Mouse (Mus musculus): Measurements from ENCODE around the gene Osgep.
"Not testable (repeated sequence)": the region's sequence is repeated elsewhere in the genome, so short reads cannot be mapped to it uniquely, and the experiment has no call there.

The Osgep gene

DNA sequence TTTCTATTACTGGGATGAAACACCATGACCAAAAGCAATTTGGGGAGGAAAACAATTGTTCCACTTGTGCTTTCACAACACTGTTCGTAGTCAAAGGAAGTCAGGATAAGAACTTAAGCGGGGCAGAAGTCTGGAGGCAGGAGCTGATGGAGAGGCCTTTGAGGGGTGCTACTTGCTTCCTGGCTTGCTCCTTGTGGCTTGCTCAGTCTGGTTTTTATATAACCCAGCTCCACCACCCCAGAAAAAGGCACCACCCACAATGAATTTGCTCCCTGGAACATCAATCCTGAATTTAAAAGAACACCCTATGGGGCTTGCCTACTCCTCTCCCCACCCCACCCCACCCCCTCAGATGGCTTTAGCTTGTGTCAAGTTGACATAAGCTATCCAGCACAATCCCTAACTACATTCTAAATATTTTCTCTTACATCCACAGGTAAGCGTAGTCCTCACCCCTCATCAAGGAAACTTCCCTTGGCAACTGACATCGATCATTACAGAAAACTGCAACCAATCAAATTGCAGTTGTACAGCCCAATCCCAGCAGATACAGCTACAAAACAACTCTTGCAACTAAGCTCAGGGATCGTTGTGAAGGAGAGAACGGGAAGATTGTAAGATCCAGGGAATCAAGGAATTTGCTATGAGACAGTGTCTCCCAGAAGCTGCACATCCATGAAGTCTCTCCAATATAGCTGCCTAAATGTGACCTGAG is 48.3 kb downstream of the Osgep start:
- DNase-seq (ENCODE audit: low spot score) = no peak

DNA sequence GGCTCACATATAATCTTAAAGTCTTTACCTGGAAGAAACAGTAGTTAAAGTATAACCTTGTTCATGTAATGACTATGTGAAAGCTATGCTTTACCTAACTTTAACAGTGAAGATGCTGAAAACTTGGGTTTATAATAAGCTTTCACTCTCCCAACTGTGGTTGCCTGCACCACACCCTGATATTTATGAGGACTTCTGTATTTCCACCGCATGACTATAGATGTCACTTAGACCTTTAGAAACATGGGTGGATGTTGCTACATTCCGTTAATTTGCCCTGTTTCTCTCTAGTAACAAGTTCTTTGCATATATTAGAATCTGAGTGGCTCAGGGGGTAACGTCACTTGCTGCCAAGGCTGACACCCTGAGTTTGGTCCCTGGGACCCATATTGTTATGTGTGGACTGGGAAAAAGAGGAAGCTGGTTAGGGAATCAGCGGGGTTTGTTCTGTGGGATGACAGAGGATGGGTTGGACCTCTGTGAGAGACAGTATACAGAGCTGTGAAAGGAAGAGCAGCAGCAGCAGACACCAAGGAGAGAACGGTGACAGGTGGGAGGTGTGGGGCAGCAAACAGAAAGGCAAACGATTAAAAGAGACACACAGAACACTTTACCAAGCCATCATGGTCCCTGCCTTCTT is 49.0 kb downstream of the Osgep start:
- DNase-seq (ENCODE audit: low spot score) = no peak

DNA sequence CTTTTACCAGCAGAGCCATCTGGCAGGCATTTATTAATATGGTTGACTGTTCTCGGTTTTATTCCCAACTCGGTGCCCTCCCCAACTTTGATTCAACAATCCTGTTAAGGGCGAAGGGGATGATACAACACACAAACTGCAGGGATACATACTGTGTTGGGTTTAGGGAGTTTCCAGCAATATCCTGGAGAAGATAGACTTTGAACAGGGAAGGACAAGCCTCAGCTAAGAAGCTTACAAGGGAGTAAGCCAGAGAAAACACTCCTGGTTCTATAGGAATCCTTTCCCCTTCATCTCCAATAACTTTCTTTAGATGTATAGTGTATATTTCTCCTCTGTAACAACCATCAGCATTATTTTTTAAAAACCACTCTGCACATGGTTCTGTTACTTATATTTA is 49.5 kb downstream of the Osgep start:
- DNase-seq (ENCODE audit: low spot score) = no peak

DNA sequence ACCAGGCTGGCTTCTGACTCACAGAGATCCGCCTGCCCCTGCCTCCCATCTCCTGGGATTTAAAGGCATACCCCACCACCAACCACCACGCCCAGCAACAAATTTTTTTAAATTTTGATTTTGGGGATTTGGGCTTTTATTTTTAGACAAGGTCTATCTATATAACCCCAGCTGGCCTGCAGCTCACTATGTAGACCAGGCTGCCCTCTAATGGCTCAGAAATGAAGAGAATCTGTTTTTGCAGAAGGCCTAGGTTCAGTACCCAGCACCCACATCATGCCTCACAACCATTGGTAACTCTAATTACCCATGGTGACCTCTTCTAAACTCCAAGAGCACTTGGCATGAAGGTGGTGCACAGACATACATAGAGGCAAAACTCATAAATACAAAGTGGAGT is 53.4 kb downstream of the Osgep start:
- DNase-seq (ENCODE audit: low spot score) = no peak

DNA sequence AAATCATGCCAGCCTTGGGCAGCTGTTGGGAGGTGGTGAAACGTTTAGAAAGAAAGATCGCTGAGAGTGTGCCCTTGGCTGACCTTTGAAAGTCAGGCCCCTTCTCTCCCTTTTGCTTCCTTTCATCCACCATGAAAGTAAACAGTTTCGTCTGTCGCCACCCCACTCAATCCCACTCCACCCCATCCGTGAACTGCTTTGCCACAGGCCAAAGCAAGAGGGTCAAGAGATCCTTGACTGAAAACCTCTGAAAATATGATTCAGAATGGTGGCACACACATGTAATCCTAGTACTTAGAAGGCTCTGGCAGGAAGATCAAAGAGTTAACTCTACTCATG is 53.9 kb downstream of the Osgep start:
- DNase-seq (ENCODE audit: low spot score) = no peak

DNA sequence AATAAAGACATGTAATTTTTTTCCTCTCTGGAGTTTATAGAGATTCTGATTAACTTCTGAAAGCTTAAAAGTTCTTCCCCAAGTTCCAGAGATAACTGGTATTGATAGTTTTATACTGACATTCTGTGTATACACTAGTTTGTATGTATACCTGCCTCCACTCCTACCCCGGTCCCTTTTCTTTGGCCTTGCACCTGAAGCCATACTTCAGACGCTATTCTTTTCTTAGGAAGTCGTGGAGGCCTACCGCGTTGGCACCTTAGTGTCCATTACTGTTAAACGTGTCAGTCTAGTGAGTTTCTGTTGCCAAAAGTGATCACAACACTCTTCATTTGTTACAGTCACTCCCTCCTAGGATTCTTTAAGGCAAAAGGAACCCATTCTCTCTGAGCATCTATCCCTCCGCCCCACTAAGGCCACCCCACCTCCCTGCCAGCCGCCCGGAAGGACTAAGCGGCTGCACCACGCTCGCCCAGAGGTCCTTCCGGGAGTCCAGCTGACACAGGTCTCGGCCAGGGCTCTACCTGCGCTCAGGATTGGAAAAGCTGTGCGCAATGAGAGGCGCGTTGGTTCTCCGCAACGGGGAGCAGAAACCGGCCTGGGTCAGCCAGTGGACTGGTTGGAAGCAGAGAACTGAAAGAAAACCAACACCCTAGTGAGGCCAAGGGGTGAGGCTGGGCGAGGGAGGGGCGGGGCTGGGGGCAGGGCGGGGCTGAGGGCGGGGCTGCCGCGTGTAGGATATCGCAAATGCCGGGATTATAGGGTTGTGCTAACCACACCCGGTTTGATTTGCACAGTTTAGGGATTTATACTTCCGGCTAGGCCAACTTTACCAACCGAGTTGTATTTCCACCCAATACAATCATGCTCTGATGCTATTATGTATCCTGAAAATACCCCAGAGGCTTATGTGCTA is 54.5 kb downstream of the Osgep start, which contains the start of gene Tep1:
Tep1 (minus strand) TSS at position 672 of the 916 bp plus-strand sequence.
- peak; percentile 58 for DNase-seq (ENCODE audit: low spot score)

DNA sequence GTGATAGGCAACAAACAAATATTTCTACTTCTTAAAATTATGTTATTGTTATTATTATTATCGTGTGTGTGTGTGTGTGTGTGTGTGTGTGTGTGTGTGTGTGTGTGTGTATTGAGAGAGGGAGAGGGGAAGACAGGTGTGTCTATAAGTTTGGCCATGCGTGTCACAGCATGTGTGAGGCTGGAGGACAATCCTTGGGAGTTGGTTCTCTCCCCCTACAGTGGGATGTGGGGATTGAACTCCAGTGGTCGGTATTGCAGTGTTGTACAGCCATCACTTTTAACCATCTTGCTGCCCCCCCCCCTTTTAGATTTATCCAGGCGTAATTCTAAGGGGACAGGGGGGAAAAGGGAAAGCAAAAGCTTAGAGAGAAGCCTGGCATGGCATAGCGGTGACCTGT is 56.0 kb downstream of the Osgep start:
- DNase-seq (ENCODE audit: low spot score) = no peak

DNA sequence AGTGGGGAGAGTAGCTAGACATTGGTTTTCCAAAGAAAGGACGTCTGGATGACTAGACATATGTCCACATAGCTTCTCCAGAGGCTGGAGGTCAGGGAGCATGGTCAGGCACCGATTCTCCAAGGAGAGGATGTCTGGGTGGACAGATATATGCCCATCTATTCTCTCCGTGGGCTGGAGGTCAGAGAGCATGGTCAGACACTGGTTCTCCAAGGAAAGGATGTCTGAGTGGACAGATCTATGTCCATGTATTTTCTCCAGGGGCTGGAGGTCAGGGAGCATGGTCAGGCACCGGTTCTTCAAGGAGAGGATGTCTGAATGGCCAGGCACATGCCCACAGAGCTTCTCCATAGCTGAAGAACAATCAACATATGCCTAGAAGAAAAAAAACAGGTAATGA is 56.5 kb downstream of the Osgep start:
- DNase-seq (ENCODE audit: low spot score) = no peak

DNA sequence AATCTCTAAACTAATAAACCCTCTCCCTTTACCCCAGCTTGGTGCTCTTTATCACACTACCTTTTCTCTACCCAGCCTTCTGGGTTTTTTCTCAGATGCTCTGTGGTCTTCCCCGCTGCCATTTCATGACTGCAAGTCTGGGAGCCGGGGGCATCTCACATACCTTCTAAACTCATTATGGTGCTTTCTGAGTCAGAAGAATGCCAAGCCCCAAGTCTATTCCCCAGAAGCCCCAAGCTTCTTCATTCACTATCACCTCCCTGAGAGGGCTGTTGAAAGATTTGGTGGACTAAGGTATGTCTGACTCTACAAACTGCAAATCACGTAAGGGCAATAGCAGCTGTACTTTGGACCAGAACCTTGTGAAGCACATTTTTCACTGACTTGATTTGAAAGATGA is 57.7 kb downstream of the Osgep start:
- no peak for DNase-seq (ENCODE audit: low spot score)

DNA sequence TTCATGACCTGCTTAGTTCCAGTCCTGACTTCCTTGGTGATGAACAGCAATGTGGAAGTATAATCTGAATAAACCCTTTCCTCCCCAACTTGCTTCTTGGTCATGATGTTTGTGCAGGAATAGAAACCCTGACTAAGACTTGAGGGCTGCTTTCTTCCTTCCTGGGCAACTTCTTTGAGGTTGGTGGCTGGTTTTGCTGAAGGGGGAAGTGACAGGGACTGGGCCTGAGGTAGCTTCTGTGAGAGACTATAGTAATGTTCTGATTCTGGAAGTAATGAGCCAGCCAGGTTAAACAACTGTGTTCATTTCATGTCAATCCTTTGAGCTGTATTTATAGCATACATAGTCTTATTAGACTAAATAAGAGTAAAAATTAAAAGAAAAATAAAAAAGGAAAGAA is 59.7 kb downstream of the Osgep start:
- DNase-seq (ENCODE audit: low spot score) = not testable (repeated sequence)

DNA sequence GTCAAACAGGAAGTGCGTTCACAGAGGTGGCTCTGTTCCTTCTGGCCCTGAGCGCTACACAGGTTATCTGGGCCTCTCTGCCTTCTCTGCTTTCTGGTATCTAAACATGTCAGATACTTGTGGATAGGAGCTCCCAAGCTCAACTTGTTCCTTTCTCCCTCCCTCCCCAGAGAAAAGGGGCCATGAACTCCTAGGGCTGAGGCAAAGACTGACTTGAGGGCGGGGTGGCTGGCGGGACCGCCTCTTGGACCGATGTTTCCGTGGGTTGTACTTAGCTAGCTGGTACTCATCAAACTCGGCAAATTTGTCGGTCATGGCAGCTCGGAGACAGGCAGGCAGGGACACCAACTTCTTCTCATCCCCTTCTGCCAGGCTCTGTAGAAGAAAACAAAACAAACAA is 62.1 kb downstream of the Osgep start:
- DNase-seq (ENCODE audit: low spot score) = no peak
